Mouse (Mus musculus) liver, embryonic 16.5 days (tissue): ENCODE data around the gene Muc20. TPM values are rescaled to one million over a fixed set of nuclear protein-coding genes. Genes with fewer than 3 reads are reported as not detected.
A peak's percentile ranks its signal among the peaks of the same experiment; 100 is the strongest.

Experiments
- ATAC-seq: fragments of 200-750 bp; cut with Nextera tagmentation; 2 replicates; pipeline ENCODE4 v1.8.0; 2017; ENCODE audit warnings: low read depth, mild to moderate bottlenecking, moderate number of reproducible peaks, moderate library complexity
- H3K27ac ChIP-seq: fragments of 300-500 bp; sonication (generic); 2 replicates; pipeline ENCODE4 v1.5.1; 2014; ENCODE audit warnings: mild to moderate bottlenecking, low read length
- H3K27me3 ChIP-seq: fragments of 300-500 bp; sonication (generic); 2 replicates; pipeline ENCODE4 v1.6.1; 2014; ENCODE audit warnings: low read depth, low read length, mixed read lengths; ENCODE audit not compliant: control insufficient read depth, insufficient read depth
- H3K36me3 ChIP-seq: fragments of 300-500 bp; sonication (generic); 2 replicates; pipeline ENCODE4 v1.6.1; 2014; ENCODE audit warnings: mild to moderate bottlenecking; ENCODE audit not compliant: control insufficient read depth, insufficient read depth
- H3K4me1 ChIP-seq: fragments of 300-500 bp; sonication (generic); 2 replicates; pipeline ENCODE4 v1.6.1; 2014; ENCODE audit warnings: low read depth, low read length, mixed read lengths; ENCODE audit not compliant: control insufficient read depth
- H3K4me2 ChIP-seq: fragments of 300-500 bp; sonication (generic); 2 replicates; pipeline ENCODE4 v1.6.1; 2014; ENCODE audit warnings: low read depth, low read length, mixed read lengths
- H3K4me3 ChIP-seq: fragments of 300-500 bp; sonication (generic); 2 replicates; pipeline ENCODE4 v1.5.1; 2014; ENCODE audit warnings: low read depth, mild to moderate bottlenecking, low read length
- H3K9ac ChIP-seq: fragments of 300-500 bp; sonication (generic); 2 replicates; pipeline ENCODE4 v1.6.1; 2014; ENCODE audit warnings: low read depth, low read length
- H3K9me3 ChIP-seq: fragments of 300-500 bp; sonication (generic); replicated peaks from 2 replicates; pipeline ENCODE4 v1.6.1; 2016; ENCODE audit warnings: low read length; ENCODE audit not compliant: control insufficient read depth
- WGBS: fragments of 180-500 bp; shearing (Covaris S2); extraction: QIAGEN DNeasy Blood & Tissue Kit; methylation state at CpG from one replicate; pipeline ENCODE4 v1.1.7; 2014; ENCODE audit not compliant: insufficient replicate concordance; 5-methylcytosine and 5-hydroxymethylcytosine counted together
- polyA plus RNA-seq: library from polyadenylated mRNA; unstranded; fragments of >200 nt; fragmentation: Nextera tagmentation; extraction: Ambion mirVana; gene quantifications from 2 replicates; pipeline ENCODE4 v1.2.1, GENCODE M21; 2015

Muc20 gene
- polyA plus RNA-seq, 1 experiment from 2014 or later = not detected

GRCm38 (mm10) chr16:32807408-32808185 lies 10.4 kb upstream of the Muc20 start:
- peaks cover 11% of the 10 kb centered on the region for H3K4me1 ChIP-seq
- WGBS = 34% methylated on average over 8 of the region's 8 CpGs
- no peak overlapping the region for H3K9ac ChIP-seq
- H3K27ac ChIP-seq = no peak overlapping the region
- peak; percentile 74 for ATAC-seq
- H3K4me2 ChIP-seq = no peak overlapping the region
- H3K4me3 ChIP-seq = no peak overlapping the region
- H3K9me3 ChIP-seq = no peaks in the 10 kb centered on the region
- H3K36me3 ChIP-seq = no peaks in the 10 kb centered on the region
- no peaks in the 10 kb centered on the region for H3K27me3 ChIP-seq

- 59% methylated on average over 7 of the region's 7 CpGs for WGBS
- Histone ChIP-seq H3K9me3 (no peaks in the 10 kb centered on the region), H3K4me1 (peaks cover 11% of the 10 kb centered on the region), H3K27ac (no peak overlapping the region), H3K36me3 (no peaks in the 10 kb centered on the region), H3K27me3 (no peaks in the 10 kb centered on the region), H3K4me2 (no peak overlapping the region), H3K9ac (no peak overlapping the region), H3K4me3 (no peak overlapping the region)
- no peak for ATAC-seq
Observed at GRCm38 (mm10) chr16:32805151-32805550, 7.9 kb upstream of the Muc20 start.

- H3K4me3 ChIP-seq = no peak overlapping the region
- H3K9ac ChIP-seq = no peak overlapping the region
- ATAC-seq = no peak
- H3K36me3 ChIP-seq = no peaks in the 10 kb centered on the region
- no peaks in the 10 kb centered on the region for H3K27me3 ChIP-seq
- H3K9me3 ChIP-seq = no peaks in the 10 kb centered on the region
- H3K4me2 ChIP-seq = no peak overlapping the region
- 30% methylated on average over 5 of the region's 5 CpGs for WGBS
- no peak overlapping the region for H3K27ac ChIP-seq
- H3K4me1 ChIP-seq = peaks cover 11% of the 10 kb centered on the region
Observed at GRCm38 (mm10) chr16:32803901-32804300, 6.7 kb upstream of the Muc20 start.

- ATAC-seq = 0 out of 2 replicates have a peak, but pooled peaks have one; percentile 48
- Histone ChIP-seq H3K27ac (no peak overlapping the region), H3K9me3 (no peaks in the 10 kb centered on the region), H3K36me3 (no peaks in the 10 kb centered on the region), H3K9ac (no peak overlapping the region), H3K4me3 (no peak overlapping the region), H3K27me3 (no peaks in the 10 kb centered on the region), H3K4me1 (peaks cover 11% of the 10 kb centered on the region), H3K4me2 (no peak overlapping the region)
- 45% methylated on average over 6 of the region's 6 CpGs for WGBS
Observed at GRCm38 (mm10) chr16:32803252-32803853, 6.1 kb upstream of the Muc20 start.

DNA sequence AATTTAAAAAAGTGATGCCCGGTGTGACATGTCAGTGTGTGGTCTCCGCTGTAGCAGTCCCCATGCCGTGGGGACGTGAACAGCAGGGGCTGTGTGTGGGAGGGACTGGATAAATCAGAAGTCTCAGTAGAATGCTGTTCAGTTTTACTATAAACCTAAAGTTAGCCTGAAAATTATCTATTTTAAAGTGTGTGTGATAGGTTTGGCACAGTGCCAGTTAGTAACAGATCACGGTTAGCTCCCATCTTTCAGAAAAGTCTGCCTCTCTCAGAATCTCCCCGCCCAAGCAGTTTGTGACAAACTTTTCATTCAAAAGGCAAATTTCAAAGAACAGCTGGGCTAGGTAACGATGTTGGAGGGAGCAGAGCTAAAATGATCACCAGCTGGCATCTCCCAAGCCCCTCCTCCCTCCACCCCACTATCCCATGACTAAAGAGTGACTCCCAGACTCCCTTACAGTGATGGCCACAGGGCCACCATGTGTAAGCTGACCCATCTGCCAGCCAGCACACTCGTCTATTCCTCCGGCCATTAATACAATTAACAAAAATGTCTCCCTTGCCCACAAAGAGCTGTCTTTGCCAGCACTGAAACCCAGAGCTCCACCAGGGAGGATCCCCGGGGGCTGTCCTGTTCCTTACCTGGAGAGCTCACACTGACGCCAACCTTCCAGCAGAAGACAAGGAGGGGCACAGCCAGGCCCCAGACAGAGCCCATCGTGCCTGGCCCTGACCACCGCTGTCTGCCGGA lies 384 bp downstream of the Muc20 start:
- H3K9ac ChIP-seq = no peak overlapping the region
- no peak for ATAC-seq
- no peaks in the 10 kb centered on the region for H3K36me3 ChIP-seq
- H3K4me1 ChIP-seq = no peaks in the 10 kb centered on the region
- 64% methylated on average over 14 of the region's 14 CpGs for WGBS
- no peak overlapping the region for H3K27ac ChIP-seq
- H3K4me3 ChIP-seq = no peak overlapping the region
- no peaks in the 10 kb centered on the region for H3K27me3 ChIP-seq
- no peaks in the 10 kb centered on the region for H3K9me3 ChIP-seq
- no peak overlapping the region for H3K4me2 ChIP-seq

GRCm38 (mm10) chr16:32795177-32795576 lies 2.1 kb downstream of the Muc20 start:
- H3K4me1 ChIP-seq = no peaks in the 10 kb centered on the region
- no peak overlapping the region for H3K4me3 ChIP-seq
- no peak overlapping the region for H3K4me2 ChIP-seq
- no peaks in the 10 kb centered on the region for H3K9me3 ChIP-seq
- no peak overlapping the region for H3K9ac ChIP-seq
- no peaks in the 10 kb centered on the region for H3K36me3 ChIP-seq
- no peak overlapping the region for H3K27ac ChIP-seq
- no peaks in the 10 kb centered on the region for H3K27me3 ChIP-seq
- no peak for ATAC-seq
- 45% methylated on average over 1 of the region's 1 CpGs for WGBS

GRCm38 (mm10) chr16:32790056-32790455 lies 7.2 kb downstream of the Muc20 start:
- Histone ChIP-seq H3K27me3 (no peaks in the 10 kb centered on the region), H3K36me3 (no peaks in the 10 kb centered on the region), H3K4me3 (no peak overlapping the region), H3K4me2 (no peak overlapping the region), H3K27ac (no peak overlapping the region), H3K9me3 (no peaks in the 10 kb centered on the region), H3K4me1 (no peaks in the 10 kb centered on the region), H3K9ac (no peak overlapping the region)
- ATAC-seq = no peak
- 61% methylated on average over 5 of the region's 5 CpGs for WGBS

- Histone ChIP-seq H3K27ac (no peak overlapping the region), H3K9ac (no peak overlapping the region), H3K9me3 (no peaks in the 10 kb centered on the region), H3K4me2 (no peak overlapping the region), H3K4me1 (no peaks in the 10 kb centered on the region), H3K27me3 (no peaks in the 10 kb centered on the region), H3K4me3 (no peak overlapping the region), H3K36me3 (no peaks in the 10 kb centered on the region)
- no peak for ATAC-seq
- 78% methylated on average over 13 of the region's 13 CpGs for WGBS
Observed at GRCm38 (mm10) chr16:32784840-32785239, 12.4 kb downstream of the Muc20 start.
